Mouse (Mus musculus) thymus, postnatal 14 days (tissue): ENCODE results near the gene Gm7029.
A peak's percentile ranks its signal among the peaks of the same experiment; 100 is the strongest.

ENCODE experiments used
- DNase-seq: peaks from one replicate; pipeline ENCODE4 v3.0.0; 2021

Gene Gm7029

DNA sequence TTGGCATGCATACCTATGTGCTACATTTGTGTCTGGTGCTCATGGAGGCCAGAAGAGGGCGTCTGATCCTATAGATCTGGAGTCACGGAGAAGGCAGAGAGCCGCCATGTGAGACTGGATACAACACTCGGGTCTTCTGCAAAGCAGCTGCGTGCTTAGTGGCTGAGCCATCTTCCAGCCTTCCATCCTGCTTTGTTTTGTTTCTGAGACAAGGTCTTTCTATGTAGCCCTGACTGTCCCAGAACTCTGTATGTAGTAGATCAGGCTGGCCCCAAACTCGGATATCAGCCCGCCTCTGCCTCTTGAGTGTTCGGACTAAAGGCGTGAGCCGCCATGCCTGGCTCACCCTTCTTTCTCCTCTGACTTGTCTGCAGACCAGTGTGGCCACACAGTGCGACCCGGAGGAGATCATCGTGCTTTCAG lies 41.3 kb downstream of the Gm7029 start:
- DNase-seq: no peak

DNA sequence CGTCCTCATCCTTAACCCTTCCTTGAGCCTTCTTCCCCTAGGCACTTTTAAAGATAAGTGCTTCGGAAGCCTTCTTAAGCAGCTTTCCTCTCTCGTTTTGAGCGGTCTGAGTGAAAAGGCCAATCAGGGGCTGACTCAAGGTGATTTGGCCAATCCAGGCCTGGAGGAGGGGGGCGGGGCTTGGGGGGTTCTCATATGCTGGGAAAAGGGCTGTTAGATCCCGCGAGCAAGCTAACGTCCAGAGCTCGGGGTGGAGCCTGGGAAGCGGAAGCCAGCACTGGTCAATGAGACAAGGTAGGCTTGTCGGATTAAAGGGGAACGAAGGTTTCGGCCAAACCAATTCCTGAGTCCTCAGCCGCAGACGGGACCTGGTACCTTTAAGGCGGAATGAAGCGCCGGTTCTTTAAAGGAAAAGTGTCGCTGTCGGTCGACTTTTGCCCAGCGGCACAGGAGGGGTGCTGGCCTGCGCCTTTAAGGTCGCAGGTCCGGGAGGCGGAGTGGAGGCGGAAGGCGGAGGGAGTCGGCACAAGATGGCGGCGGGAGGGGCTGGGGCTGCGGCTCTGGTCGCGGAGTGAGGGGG lies 42.1 kb downstream of the Gm7029 start, which contains the start of the genes Tapbp and Zbtb22:
Gene Tapbp (plus strand): TSS at position 229 of the 580 bp plus-strand sequence.
Gene Zbtb22 (plus strand): TSS at position 234 of the 580 bp plus-strand sequence.
- DNase-seq: peak; percentile 95

DNA sequence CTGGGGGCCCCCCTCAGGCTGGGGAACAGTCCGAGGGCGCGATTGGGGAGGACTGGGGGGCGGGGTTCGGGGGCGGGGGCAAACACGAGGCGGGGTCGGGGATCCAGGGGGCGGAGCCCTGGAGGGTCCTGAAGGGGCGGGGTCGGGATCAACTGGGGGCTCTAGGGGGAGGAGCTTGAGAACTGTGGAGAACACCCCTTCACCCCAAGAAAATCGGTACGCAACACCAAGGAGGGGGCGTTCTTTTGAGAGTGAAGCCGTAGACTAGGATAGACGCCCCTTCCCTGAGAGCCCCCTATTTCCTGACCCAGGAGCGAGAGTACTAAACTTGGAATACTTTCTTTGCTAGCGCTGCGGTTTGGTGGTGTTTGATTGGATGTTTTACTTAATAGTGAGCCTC lies 42.7 kb downstream of the Gm7029 start:
- peak; percentile 89 for DNase-seq

DNA sequence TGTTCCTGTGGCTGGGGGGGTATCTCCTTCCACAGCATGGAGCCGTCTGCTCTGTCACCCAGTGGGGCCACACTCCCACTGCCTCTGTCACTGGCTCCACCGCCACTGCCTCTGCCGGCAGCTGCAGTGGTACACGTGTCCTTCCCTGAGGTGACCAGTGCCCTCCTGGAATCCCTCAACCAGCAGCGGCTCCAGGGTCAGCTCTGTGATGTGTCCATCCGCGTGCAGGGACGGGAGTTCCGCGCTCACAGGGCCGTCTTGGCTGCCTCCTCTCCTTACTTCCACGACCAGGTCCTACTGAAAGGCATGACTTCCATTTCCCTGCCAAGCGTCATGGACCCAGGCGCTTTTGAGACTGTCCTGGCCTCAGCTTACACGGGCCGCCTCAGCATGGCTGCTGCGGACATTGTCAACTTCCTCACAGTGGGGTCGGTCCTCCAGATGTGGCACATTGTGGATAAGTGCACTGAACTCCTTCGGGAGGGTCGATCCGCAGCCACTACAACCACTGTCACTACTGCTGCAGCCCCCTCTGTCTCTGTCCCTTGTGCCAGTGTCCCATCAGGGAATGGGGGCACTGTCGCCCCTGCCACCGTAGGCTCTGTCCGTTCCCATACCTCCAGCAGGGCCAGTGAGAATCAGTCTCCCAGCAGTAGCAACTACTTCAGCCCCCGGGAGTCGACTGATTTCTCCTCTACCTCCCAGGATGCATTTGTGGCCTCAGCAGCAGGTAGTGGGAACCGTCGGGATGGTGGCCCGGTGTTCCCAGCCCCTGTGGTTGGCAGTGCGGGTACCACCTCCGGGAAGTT lies 43.4 kb downstream of the Gm7029 start:
- peak; percentile 32 for DNase-seq

DNA sequence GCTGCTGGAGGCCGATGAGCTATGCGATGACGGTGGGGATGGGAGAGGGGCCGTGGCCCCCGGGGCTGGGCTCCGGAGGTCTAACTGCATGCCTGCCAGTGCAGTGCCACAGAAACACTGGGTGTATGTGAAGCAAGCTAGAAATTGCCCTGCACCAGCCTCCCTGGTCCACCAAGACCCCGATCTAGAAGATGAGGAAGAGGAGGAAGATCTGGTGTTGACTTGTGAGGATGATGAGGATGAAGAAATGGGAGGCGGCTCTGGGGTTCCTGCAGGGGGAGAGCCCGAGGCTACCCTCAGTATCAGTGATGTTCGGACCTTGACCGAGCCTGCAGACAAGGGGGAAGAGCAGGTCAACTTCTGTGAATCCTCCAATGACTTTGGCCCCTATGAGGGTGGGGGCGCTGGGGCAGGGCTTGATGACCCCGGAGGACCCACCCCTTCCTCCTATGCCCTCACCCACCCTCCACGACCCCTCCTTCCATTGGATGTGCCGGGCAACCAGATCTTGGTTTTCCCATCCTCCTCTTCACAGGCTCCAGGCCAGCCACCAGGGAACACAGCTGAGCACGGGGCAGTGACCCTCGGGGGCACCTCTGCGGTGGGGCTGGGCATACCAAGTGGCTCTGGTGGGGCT lies 44.1 kb downstream of the Gm7029 start:
- DNase-seq: peak; percentile 18

DNA sequence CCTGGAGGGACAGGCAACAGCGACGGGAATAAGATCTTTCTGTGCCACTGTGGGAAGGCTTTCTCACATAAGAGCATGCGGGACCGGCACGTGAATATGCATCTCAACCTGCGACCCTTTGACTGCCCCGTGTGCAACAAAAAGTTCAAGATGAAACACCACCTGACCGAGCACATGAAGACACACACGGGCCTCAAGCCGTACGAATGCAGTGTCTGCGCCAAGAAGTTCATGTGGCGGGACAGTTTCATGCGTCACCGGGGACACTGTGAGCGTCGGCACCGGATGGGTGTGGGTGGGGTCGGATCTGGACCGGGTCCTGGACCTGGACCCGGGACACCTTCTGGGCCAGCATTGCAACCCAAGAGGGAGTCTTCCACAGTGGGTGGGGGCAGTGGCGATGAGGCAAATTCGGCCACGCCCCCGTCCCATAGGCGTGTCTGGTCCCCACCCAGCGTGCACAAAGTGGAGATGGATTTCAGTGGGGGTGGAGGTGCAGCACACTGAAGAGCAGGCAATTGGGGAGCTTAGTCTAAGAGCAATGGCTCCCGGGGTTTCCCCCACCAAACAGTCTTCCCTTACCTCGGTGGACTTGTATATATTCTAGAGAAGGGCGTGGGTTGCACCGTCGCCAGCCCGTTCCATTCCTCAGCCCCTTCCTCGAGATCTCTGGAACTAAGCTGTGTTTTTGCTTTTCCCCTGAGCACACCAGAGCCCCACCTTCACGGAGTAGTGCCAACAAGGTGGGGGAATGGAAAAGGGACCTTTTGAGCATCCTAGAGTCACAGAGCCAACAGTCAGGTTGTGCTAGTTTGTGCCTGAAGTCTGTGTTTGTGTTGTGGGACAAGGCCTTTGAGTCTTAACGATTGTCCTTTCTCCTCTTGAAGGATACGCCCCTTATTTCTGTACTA lies 44.9 kb downstream of the Gm7029 start:
- DNase-seq: no peak

DNA sequence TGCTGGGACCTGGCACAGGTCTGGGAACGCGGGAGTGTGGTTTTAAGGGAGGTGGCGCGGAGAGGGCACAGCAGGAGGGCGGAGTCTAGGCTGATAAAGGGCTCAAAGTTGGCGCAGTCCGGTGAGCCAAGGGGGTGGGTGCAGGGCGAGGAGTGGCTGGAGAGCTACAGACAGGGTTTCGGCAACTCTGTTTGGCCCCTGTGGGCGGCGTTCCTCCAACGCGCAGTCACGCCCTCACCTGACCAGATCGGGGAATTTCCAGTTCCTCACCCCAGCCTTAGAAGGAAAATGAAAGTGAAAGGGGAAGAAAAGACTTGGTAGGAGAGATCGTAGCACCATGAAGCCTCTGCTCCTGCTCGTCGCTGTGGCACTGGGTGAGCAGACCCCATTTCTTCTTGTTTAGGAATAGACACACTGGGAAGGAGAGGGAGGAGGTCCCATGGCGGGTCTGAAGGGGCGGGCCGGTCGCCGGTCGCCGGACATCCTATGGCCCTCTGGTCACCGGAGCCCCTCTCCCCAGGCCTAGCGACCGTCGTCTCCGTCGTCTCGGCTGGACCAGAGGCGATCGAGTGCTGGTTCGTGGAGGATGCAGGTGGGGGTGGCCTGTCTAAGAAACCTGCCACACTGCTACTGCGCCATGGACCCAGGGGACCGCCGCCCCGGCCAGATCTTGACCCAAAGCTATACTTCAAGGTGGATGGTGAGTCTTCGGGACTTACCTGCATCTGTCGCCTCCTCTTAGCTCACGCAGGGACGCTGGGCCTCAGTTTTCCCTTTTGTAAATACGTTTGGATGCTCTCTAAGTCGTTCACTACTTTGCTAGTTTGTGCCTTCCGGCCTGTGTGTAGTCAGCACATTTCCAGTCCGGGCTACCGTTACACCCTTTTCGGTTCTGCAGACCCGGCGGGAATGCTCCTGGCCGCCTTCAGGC lies 46.0 kb downstream of the Gm7029 start:
- peak; percentile 79 for DNase-seq

DNA sequence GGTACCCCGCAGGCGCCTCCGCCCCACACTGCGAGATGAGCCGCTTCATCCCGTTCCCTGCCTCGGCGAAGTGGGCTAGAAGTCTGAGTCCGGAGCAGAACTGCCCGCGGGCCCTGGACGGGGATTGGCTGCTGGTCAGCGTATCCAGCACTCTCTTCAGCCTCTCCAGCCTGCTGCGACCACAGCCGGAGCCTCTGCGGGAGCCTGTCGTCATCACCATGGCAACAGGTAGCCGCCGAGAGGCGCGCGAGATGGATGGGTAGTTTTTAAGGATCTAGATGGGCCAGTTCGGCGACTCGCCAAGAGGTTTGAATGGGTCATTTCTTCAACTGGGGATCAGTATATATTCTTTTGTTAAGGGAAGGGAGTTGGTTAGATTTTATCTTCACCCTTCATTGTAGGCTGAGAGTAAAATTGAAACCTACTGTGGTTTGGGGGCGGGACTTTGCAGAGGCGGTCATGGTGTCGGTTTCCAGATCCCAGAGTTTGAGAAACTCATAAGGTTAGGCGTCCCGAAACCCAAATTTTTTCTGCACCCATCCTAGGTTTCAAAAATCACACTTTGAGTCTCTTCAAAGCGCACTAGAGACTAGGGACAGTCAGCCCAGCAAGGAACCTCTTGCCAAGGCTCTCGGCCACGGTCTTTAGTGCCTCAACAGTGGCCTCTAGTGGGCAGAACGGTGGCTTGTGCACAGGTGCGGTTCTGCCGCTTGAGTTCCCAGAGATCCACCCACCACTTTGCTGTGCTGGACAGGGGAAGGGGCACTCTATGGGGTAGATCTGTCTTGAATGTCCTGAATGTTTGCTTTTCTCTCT lies 46.9 kb downstream of the Gm7029 start:
- DNase-seq: peak; percentile 90

DNA sequence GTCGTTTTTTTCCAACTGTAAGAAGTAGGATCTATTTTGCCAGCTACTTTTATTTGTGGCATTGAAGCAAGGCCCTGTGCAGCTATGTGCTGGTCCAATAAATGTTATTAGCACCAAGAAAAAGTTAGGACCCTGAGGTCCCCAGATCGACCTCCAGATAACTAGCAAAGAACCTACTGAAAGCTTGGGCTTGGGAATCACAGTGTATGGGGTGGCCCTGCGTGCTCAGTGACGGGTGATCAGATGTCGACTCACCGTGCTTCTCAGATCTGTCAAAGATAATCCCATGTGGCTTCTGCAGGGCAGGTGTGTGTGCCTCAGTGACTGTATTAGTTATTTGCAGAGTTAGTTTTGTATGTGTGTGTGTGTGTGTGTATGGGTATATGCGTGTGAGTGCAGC lies 47.7 kb downstream of the Gm7029 start:
- DNase-seq: no peak
